Mouse (Mus musculus): ENCODE measurements around the gene Pigl.

Gene Pigl

GRCm38 (mm10) chr11:62512529-62513080, 54.3 kb downstream of the Pigl start:
- DNase-seq (ENCODE audit: inconsistent age in 2 of 2, low spot score in 1 of 2): no peak

DNA sequence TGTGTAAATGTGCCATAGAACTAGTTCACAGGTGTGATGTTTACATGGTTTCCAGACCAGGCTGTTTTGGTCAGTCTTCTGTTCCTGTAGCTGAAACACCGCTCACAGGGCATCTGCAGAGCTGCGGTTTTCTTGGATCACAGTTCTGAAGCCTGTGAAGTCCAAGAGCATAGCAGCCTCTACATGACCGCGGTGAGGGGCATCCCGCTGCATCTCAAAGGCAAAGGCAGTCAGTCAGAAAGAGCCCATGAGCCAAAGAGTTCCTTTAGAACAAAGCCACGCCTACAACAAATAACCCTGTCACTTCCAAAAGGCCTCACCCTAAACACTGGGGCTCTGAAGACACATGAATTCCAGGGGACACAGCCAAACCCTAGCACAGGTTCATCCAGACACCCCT, 55.1 kb downstream of the Pigl start:
- DNase-seq (ENCODE audit: inconsistent age in 2 of 2, low spot score in 1 of 2): no peak

DNA sequence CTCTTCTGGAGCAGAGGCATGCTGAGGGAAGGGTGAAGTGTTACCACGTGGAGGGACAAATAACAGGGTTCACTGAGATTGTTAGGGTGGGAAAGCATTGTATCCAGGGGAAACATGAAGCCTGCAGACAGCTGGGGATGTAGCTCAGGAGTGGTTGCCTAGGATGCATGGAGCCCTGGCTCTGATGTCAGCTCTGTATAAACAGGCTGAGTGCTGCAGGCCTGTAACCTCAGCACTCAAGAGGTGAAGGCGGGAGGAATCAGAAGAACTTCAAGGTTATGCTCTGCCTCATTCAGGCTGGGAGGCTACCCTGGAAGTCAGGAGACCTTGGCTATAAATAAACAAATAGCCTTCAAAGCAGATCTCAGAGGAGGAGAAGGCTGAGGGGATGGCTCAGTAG, 60.7 kb downstream of the Pigl start:
- DNase-seq (ENCODE audit: inconsistent age in 2 of 2, low spot score in 1 of 2): peak; percentile 68 to 88

DNA sequence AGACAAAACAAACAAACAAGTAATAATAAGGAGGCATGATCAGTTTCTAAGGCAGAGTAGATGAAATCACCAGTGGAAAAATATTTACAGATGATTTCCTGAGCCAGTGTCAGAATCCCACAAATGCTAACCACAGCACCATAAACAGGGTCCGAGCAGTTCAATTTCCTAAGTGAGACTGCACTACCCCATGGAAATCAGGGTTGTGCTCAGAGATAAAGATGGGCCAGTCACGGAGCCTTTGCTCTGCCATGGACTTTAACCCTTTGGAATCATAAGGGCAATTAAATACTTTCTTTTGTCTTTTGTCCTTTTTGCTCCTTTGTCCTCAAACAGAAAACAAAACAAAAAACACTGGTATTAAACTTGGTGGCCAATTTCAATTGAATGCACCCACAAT, 64.0 kb downstream of the Pigl start:
- DNase-seq (ENCODE audit: inconsistent age in 2 of 2, low spot score in 1 of 2): no peak

- DNase-seq (ENCODE audit: inconsistent age in 2 of 2, low spot score in 1 of 2): no peak
These were observed 78.8 kb downstream of the Pigl start for GRCm38 (mm10) chr11:62537089-62537488.

DNA sequence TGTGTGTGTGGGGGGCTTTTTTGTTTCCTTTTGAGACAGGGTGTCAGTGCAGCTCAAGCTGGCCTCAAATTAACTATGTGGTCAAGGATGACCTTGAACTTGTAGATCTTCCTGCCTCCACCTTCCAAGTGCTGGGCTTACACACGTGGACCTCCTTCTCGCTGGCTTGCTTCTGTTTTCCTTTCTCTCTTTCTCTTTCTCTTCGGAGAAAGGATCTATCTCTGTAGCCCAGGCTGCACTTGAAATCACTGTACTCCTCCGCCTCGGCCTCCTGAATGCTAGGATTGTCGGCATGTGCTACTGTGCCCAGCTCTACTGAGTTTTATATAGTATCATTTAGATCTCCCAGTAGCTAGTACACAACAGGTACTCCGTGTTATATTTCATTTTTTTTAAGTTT, 79.3 kb downstream of the Pigl start:
- peak in 1 of 2 experiments; percentile 56 for DNase-seq (ENCODE audit: inconsistent age in 2 of 2, low spot score in 1 of 2)

DNA sequence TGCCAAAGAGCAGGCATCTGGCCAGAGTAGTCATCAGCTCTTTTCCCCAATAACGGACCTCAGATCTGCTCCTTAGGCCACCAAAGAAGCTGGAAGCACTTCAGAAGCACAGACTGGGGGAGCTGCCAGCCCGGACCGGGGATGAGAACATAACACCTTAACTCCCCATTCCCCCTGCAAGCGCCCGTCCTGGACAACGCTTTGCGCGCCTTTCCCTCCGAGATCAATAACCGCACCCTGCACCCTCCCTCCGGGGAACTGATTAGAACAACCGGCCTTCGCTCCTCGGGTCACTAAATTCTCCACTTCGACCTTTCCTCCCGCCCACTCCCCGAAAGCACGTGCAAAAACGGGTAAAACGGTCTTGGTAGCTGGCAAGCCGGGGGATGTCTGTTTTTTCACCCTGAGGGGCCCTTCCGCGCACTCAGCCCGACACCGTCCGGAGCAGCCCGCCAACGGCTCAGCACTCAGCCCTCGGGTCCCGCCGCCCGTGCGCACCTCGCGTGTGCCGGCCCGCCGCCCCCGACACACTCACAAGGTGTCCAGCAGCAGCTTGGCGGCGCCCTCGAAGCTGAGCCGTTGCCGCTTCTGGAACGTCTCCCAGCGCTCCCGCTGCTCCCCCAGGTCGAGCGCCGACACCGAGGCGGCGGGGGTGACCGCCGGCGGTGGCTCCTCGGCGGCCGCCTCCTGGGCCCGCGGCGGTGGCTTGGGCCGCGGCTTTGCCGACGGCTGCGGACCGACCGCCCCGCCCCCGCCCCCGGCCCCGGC, 80.2 kb downstream of the Pigl start:
- DNase-seq (ENCODE audit: inconsistent age in 2 of 2, low spot score in 1 of 2): peak; percentile 65 to 90

DNA sequence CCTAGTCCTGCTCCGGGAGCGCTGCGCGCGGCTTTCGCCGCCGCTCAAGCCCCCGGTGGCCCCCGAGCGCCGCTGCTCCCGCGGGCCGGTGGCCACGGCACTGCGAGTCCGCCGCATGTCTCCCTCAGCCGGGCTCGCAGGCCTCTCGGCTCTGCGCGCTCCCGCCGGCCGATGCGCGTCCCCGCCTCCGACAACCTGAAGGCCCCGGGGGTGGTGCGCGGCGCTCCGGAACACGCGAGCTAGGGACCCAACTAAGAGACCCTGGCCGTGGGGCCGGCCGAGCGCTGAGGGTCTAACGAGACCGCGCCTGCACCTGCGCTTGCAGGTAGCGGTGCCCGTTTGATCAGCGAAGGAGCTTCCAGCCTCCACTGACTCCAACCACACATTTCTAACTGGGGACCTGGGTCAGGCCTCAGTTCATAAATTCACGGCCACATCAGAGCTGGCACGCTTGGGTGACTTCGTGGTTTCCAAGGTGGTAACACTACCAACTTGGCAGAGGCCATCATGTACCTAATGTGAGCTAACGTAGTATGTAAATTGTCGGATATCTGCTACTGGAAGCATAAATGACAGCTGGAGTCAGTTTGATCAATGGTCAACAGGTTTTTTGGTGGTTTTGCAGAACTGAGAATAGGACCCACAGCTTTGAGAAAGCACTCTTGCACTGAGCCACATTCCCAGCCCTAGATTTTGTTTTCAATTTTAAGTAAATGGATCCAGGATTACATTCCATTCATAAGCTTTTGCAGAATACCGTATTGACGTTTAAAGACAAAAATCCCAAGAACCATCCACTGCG, 81.0 kb downstream of the Pigl start, which contains the start of gene Cenpv:
TSS of gene Cenpv (minus strand) at position 173 of the 802 bp plus-strand sequence.
- DNase-seq (ENCODE audit: inconsistent age in 2 of 2, low spot score in 1 of 2): peak; percentile 80 to 94

- DNase-seq (ENCODE audit: inconsistent age in 2 of 2, low spot score in 1 of 2): no peak
These were observed 81.9 kb downstream of the Pigl start for GRCm38 (mm10) chr11:62540167-62540566.

DNA sequence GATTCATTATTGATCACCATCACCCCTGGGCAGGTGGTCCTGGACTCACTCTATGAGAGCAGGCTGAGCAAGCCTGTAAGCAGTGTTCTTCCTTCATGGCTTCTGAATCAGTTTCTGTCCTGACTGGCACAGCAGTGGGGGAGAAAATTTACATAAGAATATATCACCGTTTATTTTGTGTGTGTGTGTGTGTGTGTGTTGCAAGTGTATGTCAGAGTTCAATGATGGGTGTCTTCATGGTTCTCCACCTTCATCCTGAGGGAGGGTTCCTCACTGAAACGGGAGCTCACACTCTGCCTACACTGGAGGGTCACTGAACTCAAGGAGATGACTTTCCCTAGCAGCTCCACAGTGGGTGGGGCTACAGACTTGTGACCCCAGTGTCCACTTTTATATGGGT, 82.7 kb downstream of the Pigl start:
- no peak for DNase-seq (ENCODE audit: inconsistent age in 2 of 2, low spot score in 1 of 2)

- no peak for DNase-seq (ENCODE audit: inconsistent age in 2 of 2, low spot score in 1 of 2)
These were observed 83.3 kb downstream of the Pigl start for GRCm38 (mm10) chr11:62541581-62541980.

- no peak for DNase-seq (ENCODE audit: inconsistent age in 2 of 2, low spot score in 1 of 2)
These were observed 85.7 kb downstream of the Pigl start for GRCm38 (mm10) chr11:62543991-62544390.

DNA sequence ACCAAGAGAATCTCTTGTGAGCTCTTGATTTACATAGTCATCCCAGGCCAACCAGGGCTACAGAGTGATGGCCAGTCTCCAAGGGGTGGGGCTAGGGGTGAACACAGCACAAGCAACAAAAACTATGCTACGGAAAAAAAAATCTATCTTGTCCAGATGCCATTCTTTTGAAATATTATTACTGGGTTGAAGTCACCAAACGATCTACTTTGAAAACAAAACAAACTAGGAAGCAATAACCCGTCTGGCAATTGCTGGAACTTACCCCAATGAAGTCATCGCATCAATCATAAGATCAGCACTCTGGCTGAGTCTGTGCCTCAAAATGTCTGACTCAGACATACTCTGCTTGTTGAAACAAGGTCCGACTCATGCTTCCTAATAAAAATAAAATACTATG, 91.5 kb downstream of the Pigl start:
- peak; percentile 86 to 95 for DNase-seq (ENCODE audit: inconsistent age in 2 of 2, low spot score in 1 of 2)

DNA sequence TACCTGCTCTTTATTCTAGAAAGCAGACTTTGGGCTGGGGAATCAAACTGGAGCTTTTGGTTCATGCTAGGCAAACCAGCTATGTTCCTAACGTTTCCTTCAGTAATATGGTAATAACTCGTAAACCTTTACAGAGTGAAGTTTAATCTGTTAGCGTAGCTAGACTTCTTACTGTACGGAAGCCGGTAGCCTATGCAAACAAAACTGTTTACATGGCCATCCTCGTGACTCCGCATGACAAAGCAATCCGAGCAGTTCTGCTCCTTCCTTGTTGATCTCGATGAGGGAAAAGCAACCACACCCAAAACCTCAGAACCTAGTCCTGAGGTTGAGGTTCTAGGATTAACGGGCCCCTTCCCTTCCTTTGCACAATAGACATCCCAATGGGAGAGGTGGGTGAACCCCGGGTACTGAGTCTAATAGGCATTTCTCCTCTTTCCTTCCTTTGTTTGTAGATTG, 92.0 kb downstream of the Pigl start:
- DNase-seq (ENCODE audit: inconsistent age in 2 of 2, low spot score in 1 of 2): peak; percentile 61 to 89

DNA sequence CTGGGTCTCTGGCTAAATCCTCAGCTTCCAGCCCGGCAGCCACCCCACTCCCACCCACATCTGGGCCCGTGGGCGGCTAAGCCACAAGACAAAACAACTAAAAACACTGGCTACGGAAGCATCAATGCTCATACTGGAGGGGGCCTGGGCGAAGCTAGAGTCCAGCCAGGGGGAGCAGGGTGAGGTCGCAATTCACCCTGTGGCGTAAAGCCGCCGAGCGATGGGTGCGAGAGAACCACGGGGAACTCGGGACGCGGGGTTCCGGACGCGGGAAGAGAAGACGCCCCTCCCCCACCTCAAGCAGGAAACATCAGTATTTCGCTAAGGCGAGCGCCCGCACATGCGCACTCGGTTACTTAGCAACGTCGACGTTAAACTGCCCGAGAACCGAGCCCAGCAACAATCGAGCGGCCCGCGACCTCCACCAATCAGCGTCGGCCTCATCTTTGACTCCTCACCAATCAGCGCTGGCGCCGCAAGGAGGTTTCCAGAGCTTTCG, 92.5 kb downstream of the Pigl start, which contains the start of gene Ubb:
TSS of gene Ubb (plus strand) at position 445 of the 499 bp plus-strand sequence.
- DNase-seq (ENCODE audit: inconsistent age in 2 of 2, low spot score in 1 of 2): peak; percentile 99 to 100

- peak; percentile 91 to 97 for DNase-seq (ENCODE audit: inconsistent age in 2 of 2, low spot score in 1 of 2)
These were observed 93.2 kb downstream of the Pigl start for GRCm38 (mm10) chr11:62551226-62552119.

- no peak for DNase-seq (ENCODE audit: inconsistent age in 2 of 2, low spot score in 1 of 2)
These were observed 94.9 kb downstream of the Pigl start for GRCm38 (mm10) chr11:62553186-62553585.

DNA sequence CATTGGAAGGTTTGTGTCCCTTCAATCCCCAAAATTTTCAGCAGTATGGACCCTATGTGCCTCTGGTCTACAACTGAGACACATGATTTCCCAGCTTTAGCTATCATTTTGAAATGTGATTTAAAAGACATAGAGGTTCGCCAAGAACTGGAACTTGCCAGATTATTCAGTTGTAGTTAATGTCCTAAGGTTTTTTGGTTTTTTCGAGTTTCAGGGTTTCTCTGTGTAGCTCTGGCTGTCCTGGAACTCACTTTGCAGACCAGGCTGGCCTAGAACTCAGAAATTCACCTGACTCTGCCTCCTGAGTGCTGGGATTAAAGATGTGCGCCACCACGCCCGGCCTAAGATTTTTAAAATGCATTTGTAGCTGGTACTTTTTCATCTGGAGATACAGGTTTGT, 95.4 kb downstream of the Pigl start:
- peak in 1 of 2 experiments; percentile 51 for DNase-seq (ENCODE audit: inconsistent age in 2 of 2, low spot score in 1 of 2)

DNA sequence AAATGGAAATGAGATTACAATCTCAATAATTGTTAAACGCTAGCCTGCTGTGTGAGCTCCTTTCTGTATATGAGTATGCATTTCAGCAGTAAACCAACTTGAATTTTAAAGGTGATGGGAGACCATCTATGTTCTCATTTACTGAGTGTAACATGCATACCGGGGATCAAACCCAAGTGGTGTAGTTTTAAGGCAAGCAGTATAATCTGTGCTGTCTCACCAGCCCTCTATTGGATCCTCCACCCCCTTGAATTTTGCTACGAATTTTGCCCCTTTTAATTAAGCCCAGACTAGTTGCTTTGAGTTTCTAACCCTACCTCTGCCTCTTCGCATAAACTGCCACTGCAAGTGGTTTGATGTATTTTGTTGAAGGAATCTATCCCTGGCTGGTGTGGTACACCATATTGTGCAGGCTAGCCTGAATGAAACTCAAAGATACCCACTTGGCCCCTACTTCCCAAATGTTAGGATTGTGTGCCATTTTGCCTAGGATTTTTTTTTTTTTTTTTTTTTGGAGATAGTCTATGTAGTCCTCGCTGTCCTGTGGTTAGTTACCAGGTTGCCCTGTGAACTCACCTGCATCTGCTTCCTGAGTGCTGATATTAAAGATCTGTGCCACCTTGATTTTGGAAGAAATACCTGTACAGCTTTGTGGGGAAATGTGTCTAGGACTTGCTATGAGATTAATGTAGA, 96.0 kb downstream of the Pigl start:
- DNase-seq (ENCODE audit: inconsistent age in 2 of 2, low spot score in 1 of 2): no peak

All from adrenal gland, adult (tissue).